Mouse (Mus musculus) kidney, postnatal 25 days (tissue): ENCODE data around the gene Kcnh4.
A peak's percentile ranks its signal among the peaks of the same experiment; 100 is the strongest.

Experiments used
- DNase-seq, 2 experiments: peaks; one replicate each; pipeline ENCODE4 v3.0.0; 2021; ENCODE audit warnings: mixed read lengths in 2 of 2

The Kcnh4 gene

GRCm38 (mm10) chr11:100762831-100763230, 3.1 kb upstream of the Kcnh4 start, which contains the start of gene Hcrt:
TSS of gene Hcrt (minus strand) at chr11:100762931.
- DNase-seq = no peak

- DNase-seq = peak; percentile 86 to 87
Observed at GRCm38 (mm10) chr11:100761547-100762045, 1.9 kb upstream of the Kcnh4 start.

- DNase-seq = peak in 1 of 2 experiments; percentile 65
Observed at GRCm38 (mm10) chr11:100758707-100759610, 783 bp downstream of the Kcnh4 start.

GRCm38 (mm10) chr11:100757566-100757965, 2.2 kb downstream of the Kcnh4 start:
- DNase-seq = no peak

- no peak for DNase-seq
Observed at GRCm38 (mm10) chr11:100756476-100756875, 3.3 kb downstream of the Kcnh4 start.

- no peak for DNase-seq
Observed at GRCm38 (mm10) chr11:100754693-100755057, 5.1 kb downstream of the Kcnh4 start.

- DNase-seq = no peak
Observed at GRCm38 (mm10) chr11:100754021-100754692, 5.6 kb downstream of the Kcnh4 start.

GRCm38 (mm10) chr11:100752294-100752693, 7.4 kb downstream of the Kcnh4 start:
- DNase-seq = peak in 1 of 2 experiments; percentile 47

- no peak for DNase-seq
Observed at GRCm38 (mm10) chr11:100750127-100750526, 9.6 kb downstream of the Kcnh4 start.

GRCm38 (mm10) chr11:100749469-100749868, 10.3 kb downstream of the Kcnh4 start:
- no peak for DNase-seq

- DNase-seq = no peak
Observed at GRCm38 (mm10) chr11:100748620-100749019, 11.1 kb downstream of the Kcnh4 start.

- no peak for DNase-seq
Observed at GRCm38 (mm10) chr11:100747114-100747513, 12.6 kb downstream of the Kcnh4 start.

- no peak for DNase-seq
Observed at GRCm38 (mm10) chr11:100746546-100746945, 13.2 kb downstream of the Kcnh4 start.

GRCm38 (mm10) chr11:100745085-100745484, 14.7 kb downstream of the Kcnh4 start:
- DNase-seq = peak in 1 of 2 experiments; percentile 65

GRCm38 (mm10) chr11:100741348-100741747, 18.4 kb downstream of the Kcnh4 start:
- DNase-seq = peak; percentile 76 to 91

- no peak for DNase-seq
Observed at GRCm38 (mm10) chr11:100738749-100739148, 21.0 kb downstream of the Kcnh4 start.

- DNase-seq = peak; percentile 99 to 100
Observed at GRCm38 (mm10) chr11:100738066-100738604, 21.6 kb downstream of the Kcnh4 start, which contains the start of gene Rab5c. TSS of gene Rab5c (minus strand) at chr11:100738215.

- no peak for DNase-seq
Observed at GRCm38 (mm10) chr11:100737105-100737733, 22.5 kb downstream of the Kcnh4 start.

- DNase-seq = no peak
Observed at GRCm38 (mm10) chr11:100736746-100737080, 23.0 kb downstream of the Kcnh4 start.

GRCm38 (mm10) chr11:100735954-100736745, 23.6 kb downstream of the Kcnh4 start:
- DNase-seq = no peak

- DNase-seq = no peak
Observed at GRCm38 (mm10) chr11:100735134-100735865, 24.4 kb downstream of the Kcnh4 start.
